Mouse (Mus musculus): ENCODE measurements around the gene Slc28a3. TPM values are rescaled to one million over a fixed set of nuclear protein-coding genes. Genes with fewer than 3 reads are reported as not detected.

Gene Slc28a3
- total RNA-seq, 2 experiments from 2014 or later, result not detected

DNA sequence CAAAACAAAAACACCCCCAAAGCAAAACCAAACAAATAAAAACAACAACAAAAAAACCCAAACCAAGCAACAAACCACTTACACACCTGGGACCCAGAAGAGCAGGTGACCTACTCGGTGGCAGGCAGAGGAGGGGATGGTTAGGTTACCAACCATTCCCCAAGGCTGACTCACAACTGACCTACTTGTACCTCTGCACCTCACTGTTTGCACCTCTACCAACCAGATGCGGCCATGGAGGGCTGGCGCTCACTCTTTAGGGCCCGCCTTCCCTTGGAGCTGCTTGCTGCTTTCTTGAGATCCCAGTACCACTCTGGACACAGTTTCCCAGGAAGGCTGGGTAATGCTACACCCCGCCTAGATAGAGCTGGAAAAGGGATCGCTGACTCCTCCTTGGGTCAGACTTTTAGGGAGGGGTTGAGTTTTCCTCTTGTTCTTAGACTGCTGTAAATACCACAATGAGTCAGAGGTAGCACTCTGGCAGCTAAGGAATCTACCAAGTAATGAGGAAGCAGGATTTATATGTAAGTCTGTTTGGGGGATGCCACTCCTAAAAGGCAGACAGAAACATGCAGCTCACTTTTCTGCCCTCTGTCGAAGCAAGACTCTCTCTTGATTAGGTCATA is 76.3 kb downstream of the Slc28a3 start:
- DNase-seq, result no peak
- intact Hi-C loops (cut with DNase I), result no loop called here

DNA sequence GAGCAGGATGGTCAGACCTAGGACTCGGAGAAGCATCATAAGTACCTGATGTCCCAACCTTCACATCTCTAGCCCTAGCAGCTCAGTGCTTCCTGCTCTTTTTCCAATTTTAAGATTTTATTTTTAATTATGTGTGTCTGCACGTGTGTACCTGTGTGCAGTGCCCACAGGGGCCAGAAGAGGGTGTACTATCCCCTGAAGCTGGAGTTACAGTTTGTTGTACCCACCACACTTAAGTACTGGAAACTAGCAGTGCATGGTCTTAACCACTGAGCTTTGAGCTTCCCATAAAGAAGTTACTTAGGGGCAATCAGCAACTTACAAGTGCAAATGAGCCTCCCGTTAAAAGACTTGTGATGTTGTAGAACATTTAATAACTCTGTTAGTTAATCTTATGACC is 86.1 kb downstream of the Slc28a3 start:
- no peak for DNase-seq
- intact Hi-C loops (cut with DNase I), result no loop called here

DNA sequence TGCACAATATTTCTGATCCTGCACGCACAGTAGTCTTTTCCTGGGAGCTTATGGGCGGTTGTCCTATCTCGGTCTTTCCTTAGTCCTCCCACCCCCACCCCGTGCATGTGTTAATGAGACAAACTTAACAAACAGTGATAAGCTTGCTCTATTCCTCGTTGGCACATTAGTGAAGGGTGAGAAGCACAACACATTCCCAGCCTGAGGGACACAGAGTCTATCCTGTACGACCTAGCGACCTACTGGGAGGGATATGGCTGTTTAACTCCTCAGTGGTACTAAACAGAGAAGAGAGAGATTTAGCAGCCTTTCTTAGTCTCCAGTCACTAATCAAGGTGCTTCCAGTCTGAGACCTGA is 86.9 kb downstream of the Slc28a3 start:
- intact Hi-C loops (cut with DNase I), result no loop called here
- DNase-seq, result no peak

DNA sequence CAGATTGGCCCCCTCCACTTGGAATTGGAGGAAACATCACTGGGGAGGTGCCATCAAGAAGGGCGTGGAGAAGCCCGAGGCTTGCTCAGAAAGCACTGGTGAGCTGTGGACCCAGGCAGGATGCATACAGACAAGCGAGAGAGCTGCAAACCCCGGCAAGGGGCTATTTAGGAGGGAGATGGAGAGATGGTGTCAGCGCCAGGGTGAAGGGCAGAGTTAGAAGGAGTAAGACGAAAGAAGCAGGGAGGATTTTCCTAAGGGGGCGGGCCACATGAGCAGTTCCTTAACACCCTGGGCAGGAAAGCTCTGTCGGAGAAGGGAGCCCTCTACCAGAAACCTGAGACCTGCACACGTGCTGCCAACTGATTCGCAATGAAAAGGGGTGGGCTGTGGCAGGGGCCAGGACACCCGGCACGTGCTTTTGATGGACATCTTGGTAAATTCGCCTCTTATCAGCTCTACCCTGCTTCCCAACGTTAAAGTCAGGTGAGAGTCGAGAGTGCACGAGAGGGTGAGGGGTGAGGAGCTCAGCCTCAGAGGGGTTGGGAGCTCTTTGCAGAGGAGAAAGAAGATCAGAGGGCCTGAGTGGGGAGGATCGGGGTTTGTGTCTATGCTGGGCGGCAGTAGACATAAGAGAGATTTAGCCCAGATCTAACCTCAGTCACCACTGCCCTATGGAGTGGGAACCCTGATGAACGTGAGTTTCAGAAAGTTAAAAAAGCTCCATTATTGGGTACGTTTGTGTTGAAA is 87.5 kb downstream of the Slc28a3 start:
- intact Hi-C loops (cut with DNase I), result no loop called here
- DNase-seq, result no peak

DNA sequence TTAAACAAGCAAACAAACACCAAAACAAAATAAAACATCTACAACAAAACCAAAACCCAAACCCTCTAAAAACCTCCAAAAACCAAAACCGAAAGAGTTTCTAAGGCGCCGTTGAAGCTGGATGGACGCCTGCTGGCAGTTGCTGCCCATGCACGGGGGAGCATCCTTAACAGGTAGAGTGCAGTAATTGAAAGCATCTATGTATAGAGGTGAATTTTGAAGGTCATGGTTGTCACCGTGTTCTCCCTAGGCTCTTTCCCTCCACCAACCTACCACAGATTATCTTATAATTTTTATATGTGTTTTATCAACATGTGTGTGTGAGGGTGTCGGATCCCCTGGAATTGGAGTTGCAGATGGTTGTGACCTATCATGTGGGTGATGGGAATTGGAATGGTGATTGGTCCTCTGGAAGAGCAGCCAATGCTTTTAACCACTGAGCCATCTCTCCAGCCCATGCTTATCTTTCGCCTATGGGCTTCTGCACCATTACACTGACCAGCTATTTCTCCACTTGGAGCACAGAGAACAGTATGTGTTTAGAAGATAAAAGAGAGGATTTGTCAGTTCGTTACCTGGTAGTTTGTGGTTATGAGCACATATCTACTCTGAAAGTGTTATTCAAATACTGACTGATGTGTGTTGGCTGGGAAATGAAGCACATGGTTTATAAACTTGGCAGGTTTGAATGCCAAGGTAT is 89.2 kb downstream of the Slc28a3 start:
- intact Hi-C loops (cut with DNase I), result no loop called here
- DNase-seq, result no peak

DNA sequence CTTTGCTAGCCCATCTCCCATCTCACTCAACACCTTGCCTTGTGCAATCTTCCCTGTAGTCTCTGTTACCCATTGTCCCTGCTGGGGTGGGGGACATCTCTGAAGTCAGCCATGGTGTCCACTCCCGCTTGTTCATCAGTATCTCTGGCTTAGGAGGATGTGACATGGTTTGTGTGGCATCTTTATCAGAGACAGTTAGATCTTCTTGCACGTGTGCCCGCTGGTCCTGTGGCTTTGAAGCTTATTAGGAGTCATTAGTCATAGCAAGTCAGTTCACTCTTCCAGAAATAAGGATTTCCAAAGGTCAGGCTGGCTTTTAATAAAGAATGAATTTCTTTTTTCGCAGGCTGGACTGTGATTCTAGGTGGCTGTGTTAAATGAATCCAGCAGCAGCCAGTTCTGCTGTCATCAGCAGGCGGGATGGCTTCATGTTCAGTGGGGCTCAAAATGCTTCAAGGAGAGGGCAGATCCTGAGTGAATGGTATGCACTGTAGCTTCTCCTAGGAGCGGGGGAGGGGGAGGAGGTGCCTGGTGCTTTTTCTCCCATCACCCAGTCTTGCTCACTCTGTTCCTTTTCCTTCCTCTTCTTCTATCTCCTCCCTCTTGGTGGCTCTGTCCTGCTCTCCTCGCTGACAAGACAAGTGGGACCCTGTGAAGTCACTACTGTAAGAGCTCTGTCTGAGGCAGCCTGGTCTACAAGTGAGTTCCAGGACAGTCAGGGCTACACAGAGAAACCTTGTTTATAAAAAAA is 89.9 kb downstream of the Slc28a3 start:
- intact Hi-C loops (cut with DNase I), result no loop called here
- no peak for DNase-seq

DNA sequence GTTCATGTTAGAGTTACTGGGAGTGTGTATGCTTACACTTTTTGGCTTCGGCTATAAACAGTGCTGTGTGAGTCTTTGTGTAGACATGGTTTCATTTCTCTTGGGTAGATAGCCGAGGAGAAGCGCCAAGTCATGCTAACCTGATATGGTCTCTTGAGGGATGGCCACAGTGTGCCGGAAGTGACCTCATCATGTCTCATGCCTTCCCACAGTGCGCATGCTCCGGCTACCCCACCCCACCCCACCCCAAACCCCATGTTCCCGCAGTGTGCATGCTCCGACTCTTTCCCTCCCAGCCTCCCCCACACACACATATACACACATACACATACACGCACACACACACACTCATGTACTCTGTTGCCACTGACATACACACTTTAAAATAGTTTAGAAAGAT is 90.6 kb downstream of the Slc28a3 start:
- intact Hi-C loops (cut with DNase I), result no loop called here
- DNase-seq, result no peak

DNA sequence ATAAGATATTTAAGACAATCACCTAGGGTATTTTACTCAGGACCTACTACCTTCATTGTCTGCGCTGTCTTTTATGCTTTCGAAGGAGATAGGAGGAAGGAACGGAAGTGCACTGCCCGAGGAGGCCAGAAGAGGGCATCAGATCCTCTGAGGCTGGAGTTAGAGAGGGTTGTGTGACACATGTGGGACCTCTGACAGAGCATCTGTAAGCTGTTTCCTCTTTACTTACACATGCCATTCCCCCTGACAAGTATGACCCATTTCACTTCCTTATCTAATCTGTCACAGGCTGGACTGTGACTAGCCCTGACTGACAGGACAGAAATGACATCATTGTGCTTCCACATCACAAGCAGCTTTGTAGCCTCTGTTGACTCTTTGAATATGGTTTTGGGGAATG is 94.4 kb downstream of the Slc28a3 start:
- intact Hi-C loops (cut with DNase I), result loop anchor here (5.0 kb wide), 1 partner anchor 114 kb away; the partner anchor contains the start of genes Hnrnpk and Rmi1
- DNase-seq, result no peak

DNA sequence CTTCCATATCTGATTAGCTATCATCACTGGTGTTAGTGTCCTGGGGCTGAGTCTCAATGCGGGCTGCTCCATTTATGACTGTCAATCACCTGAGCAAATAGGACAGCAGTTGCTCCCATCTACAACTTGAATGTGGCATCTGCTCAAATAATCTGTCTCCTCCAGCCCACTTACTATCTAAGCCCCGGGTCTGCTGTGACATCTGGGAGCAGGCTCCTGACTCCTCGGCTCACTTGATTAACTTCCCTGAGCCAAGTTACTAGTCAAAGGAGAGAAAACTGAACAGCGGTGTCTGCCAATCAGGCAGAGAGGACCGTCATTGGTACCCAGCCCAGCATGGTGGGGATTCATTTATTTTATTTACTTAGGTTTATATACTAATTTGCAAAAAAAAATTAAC is 95.0 kb downstream of the Slc28a3 start:
- DNase-seq, result no peak
- intact Hi-C loops (cut with DNase I), result loop anchor here (5.0 kb wide), 1 partner anchor 113 kb away; the partner anchor contains the start of genes Hnrnpk and Rmi1

DNA sequence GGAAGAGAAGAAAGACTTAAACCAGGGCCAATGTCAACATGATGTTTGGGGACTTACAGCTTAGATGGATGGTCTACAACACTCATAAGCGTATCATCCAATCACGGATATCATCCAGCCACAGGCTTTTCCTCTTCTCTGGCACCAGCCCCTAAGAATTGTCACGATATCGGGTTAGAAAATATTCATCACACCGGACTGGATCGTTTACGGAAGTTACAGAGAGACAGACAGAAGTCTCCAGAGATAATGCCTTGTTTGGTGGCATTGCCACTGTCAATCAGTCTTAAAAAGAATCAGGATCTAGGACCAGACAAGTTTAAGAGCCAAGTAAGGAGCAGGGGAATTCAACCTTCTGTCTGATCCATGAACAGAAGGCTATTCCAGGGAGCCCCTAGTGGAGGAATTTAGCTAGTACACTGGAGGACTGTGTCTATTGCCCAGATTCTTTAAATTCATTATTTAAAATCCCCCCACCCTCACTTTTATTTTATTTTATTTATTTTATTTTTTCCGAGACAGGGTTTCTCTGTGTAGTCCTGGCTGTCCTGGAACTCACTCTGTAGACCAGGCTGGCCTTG is 96.4 kb downstream of the Slc28a3 start:
- intact Hi-C loops (cut with DNase I), result no loop called here
- no peak for DNase-seq

DNA sequence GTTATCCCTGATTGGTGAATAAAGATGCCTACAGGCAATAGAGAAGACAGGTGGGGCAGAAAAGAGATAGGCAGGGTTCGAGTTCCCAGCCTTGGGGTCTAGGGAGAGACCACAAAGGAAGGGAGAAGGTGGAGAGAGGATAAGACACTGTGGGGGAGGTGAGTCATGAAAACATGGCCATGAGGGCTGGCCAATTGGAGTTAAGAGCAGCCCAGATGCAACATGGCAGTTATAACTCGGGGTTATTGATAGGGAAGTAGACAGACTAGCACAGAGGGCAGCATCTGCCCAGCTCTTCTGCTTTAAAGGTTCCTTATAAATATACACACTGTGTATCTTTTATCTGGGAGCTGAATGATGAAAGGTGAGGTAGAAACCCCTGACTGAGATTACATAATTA is 98.8 kb downstream of the Slc28a3 start:
- intact Hi-C loops (cut with DNase I), result no loop called here
- DNase-seq, result no peak

DNA sequence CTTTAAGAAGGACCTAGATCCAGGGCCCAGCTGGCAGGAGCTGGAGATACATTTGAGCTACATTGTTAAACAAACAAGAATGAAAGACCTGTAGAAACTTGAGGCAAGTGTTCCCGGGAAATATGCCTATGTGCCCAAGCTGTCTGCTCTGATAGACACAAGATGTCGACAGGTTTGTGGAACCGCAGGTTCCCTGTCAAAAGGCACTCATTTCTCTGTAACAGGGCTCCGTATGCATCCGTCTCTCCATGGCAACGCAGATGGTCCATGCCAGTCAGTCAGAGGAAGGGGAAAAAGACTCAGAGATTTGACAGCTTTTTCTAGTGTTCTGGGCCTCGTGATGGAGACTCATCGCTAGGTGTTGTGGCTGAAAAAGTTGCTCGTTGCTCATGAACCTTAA is 99.4 kb downstream of the Slc28a3 start:
- intact Hi-C loops (cut with DNase I), result no loop called here
- DNase-seq, result no peak

DNA sequence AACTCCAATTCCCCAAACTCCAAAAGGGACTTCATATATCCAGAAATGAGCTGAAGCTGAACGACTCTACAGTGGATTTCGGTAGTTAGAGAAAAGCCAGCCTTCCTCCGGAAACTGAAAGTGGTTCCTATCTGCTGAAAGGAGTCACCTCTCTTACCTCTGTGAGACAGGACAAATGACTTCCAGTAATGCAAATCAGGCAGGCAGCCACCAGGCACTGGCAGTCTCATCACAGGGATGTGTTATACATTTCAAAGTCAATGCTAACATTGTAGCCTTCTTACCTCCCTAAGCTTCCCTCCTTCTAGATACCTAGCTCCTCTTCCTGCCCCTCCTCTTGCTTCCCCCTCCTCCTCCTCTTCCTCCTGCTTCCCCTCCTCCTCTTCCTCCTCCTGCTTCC is 101.4 kb downstream of the Slc28a3 start:
- DNase-seq, result no peak
- intact Hi-C loops (cut with DNase I), result no loop called here

DNA sequence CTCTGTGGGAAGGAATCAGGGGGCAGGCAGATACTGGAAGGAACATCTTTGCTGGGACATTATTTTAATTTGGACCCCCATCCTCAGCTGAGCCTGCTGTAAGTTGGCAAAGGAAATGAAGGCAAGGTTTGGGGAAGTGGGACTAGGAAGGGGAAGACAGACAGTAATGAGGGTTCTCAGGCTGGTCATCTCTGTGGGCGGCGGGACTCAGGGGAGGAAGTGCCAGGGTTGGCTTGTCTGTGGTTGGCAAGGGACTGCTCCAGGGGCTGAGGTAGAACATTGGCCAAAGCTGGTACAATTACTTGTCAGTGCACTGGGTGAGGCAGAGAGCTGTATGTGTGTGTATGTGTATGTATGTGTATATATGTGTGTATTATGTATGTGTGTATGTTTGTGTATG is 107.1 kb downstream of the Slc28a3 start:
- intact Hi-C loops (cut with DNase I), result no loop called here
- DNase-seq, result no peak

DNA sequence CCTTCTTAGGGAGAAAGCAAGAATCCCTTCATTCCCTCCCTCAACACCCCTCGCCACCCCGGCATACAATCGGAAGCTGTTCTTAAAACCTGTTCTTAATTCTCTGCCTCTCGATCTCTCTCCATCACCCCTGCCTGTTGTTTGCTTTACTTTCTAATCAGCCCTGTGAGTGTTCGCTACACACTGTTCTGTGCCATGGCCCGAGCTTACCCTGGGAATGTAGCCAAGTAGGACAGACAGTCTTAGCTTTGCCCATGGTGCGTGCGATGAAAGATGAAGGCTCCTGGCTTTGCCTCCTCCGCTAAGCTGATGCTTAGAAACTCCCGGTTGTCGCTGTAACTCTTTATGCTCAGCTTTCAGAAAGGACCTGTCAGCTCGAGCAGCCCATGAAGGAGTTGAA is 112.9 kb downstream of the Slc28a3 start:
- intact Hi-C loops (cut with DNase I), result no loop called here
- no peak for DNase-seq

Other genes with a start within 250 kb of the Slc28a3 start
- gene 2210016F16Rik, start 225.7 kb downstream of the Slc28a3 start, total RNA-seq (2021), result 1 to 10 TPM; 6.8 to 6.9 TPM
- gene Rmi1, start 208.6 kb downstream of the Slc28a3 start, total RNA-seq (2021), result 1 to 10 TPM; 4.8 to 5.0 TPM
- 100 to 1,000 TPM; 216 to 254 TPM for gene Hnrnpk, start 207.5 kb downstream of the Slc28a3 start, total RNA-seq (2021)
- gene Ntrk2, start 195.7 kb upstream of the Slc28a3 start, total RNA-seq (2021), result 1 to 10 TPM; 3.5 to 4.0 TPM